Mouse (Mus musculus): Measurements from ENCODE around the gene Aldh3a2.
"Not testable (repeated sequence)": the region's sequence is repeated elsewhere in the genome, so short reads cannot be mapped to it uniquely, and the experiment has no call there.

Gene Aldh3a2

GRCm38 (mm10) chr11:61208316-61208715 lies 58.9 kb downstream of the Aldh3a2 start:
- DNase-seq, result no peak

DNA sequence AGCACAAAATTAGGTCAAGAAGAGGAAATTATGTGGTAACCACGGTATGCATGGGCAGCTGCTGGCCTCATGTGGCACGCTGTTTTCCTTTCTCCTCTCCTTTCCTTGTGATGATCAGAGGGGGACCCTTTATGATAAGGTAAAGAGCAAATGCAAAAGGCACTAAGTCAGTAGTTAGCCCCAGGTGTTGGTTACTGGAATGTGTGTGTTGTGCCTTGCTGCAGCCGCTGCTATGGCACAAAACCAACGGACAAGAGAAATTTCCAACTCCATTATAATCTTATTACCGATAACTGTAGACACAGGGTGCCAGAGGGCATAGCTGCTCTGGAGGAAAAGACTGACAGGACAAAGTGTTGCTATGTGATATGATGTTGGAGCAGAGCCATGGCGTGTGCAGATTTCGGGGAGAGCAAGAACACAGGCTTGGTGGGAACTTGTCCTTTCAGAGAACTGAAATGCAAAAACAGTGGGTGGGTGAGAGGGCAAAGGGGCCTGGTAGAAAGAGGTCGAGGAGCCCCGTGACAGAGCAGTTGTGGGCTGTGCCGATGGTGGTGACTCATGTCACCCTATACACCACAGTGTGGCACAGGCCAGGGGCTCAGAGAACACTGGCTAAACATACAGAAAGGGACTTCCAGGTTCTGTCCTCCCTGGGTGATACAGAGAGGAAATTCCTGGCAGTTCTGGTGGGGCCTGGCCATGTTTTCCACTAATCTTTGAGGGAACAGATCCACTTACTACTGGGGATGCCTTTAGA lies 59.6 kb downstream of the Aldh3a2 start, which contains the start of gene Aldh3a1:
Gene Aldh3a1, plus strand, starts transcription at position 51 of the 760 bp plus-strand sequence.
- DNase-seq, result no peak

DNA sequence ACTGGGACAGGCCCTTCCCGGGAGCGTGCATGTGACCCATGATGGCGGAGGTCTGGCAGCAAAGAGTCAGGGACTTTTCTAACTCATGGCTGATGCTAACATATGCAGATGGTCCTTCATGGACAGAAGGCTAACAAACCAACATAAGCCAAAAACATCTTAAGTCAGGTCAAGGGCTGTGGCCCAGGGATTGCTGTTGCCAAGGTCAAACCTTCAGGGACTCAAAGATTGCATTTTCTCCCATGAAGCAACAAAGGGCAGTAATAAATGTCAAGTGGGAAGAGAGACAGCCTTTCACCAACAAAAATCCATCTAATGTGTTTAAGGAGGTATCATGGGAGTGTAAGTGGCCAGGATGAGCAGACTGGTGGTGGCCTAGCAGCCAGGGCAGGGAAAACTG lies 61.1 kb downstream of the Aldh3a2 start:
- no peak for DNase-seq

- no peak for DNase-seq
Measured at GRCm38 (mm10) chr11:61205167-61205950, 61.9 kb downstream of the Aldh3a2 start.

- no peak for DNase-seq
Measured at GRCm38 (mm10) chr11:61202810-61203209, 64.5 kb downstream of the Aldh3a2 start.

GRCm38 (mm10) chr11:61202186-61202585 lies 65.1 kb downstream of the Aldh3a2 start:
- no peak for DNase-seq

GRCm38 (mm10) chr11:61199620-61200362 lies 67.5 kb downstream of the Aldh3a2 start:
- DNase-seq, result no peak

GRCm38 (mm10) chr11:61197935-61198334 lies 69.3 kb downstream of the Aldh3a2 start:
- no peak for DNase-seq

GRCm38 (mm10) chr11:61196616-61197353 lies 70.5 kb downstream of the Aldh3a2 start:
- no peak for DNase-seq

GRCm38 (mm10) chr11:61193392-61193791 lies 73.9 kb downstream of the Aldh3a2 start:
- peak; percentile 92 for DNase-seq

- no peak for DNase-seq
Measured at GRCm38 (mm10) chr11:61192779-61193178, 74.5 kb downstream of the Aldh3a2 start.

DNA sequence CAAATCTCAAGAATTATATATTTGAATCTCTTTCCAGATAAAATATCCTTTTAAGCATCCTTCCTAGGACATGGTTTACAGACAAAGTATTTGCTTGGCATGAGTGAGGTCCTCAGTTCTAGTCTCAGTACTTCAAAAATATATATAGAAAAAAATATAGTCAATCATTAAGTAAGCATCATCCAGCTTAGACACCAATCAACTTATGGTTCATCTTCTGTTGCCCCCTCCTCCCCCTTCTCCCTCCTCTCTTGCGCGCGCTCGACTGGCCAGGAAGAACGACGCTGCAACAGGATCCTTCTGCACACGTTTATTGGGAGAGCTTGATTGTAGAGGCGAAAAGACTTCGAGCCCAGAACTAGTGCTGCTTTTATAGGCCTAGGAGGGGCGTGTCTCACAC lies 75.1 kb downstream of the Aldh3a2 start:
- DNase-seq, result not testable (repeated sequence)

GRCm38 (mm10) chr11:61190776-61191175 lies 76.5 kb downstream of the Aldh3a2 start:
- no peak for DNase-seq

- no peak for DNase-seq
Measured at GRCm38 (mm10) chr11:61183820-61184219, 83.4 kb downstream of the Aldh3a2 start.

DNA sequence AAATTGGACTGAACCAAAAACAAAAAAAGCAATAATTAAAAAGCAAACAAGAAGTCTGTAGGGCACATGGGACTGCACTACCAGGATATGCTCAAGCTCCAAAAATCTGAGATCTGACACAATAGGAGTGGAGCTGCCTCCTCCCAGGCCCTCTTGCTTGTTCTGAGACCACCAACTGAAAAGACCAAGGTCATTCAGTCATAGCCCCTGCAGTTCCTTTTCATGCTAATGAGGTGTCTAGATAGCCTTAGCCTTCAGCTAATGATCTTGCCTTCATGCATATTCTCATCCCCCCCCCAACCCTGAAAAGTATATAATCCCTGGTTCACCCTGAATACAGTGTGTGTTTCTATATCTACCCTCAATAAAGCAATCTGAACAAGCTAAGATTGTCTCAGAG lies 85.6 kb downstream of the Aldh3a2 start:
- DNase-seq, result no peak

GRCm38 (mm10) chr11:61180361-61180760 lies 86.9 kb downstream of the Aldh3a2 start:
- no peak for DNase-seq

- DNase-seq, result no peak
Measured at GRCm38 (mm10) chr11:61176321-61176720, 90.9 kb downstream of the Aldh3a2 start.

- no peak for DNase-seq
Measured at GRCm38 (mm10) chr11:61175778-61176177, 91.5 kb downstream of the Aldh3a2 start.

GRCm38 (mm10) chr11:61174821-61175658 lies 92.2 kb downstream of the Aldh3a2 start, which contains the start of gene Usp22:
Gene Usp22, minus strand, starts transcription at chr11:61175055.
- peak; percentile 99 for DNase-seq

DNA sequence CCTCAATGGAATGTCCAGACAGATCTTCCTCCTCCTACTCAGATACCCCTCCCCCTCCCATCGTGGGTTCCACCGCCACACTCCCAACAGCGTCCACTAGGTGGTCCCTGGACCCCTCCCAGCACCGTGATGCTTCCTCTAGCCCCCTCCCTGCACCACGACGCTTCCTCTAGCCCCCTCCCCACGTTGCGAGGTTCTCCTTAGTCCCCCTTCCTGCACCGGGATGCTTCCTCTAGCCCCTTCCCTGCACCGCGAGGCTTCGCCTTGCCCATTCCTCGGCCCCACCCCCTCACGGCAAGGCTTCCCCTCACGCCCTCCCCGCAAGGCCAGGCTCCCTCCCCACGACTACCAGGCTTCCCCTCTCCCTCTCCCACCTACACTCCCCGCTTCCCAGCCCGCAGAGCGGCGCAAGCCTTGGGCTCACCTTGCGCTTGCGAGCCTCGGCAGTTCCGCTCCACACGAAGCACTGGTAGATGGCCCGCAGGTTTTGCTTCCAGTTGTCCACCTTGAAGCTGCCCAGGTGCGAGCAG lies 92.9 kb downstream of the Aldh3a2 start:
- DNase-seq, result peak; percentile 82

- DNase-seq, result not testable (repeated sequence)
Measured at GRCm38 (mm10) chr11:61173477-61173876, 93.8 kb downstream of the Aldh3a2 start.

Measured in thymus, postnatal 4 days (tissue).